Mouse (Mus musculus) lung, embryonic 14.5 days (tissue): ENCODE results near the gene Gm4881. TPM values are rescaled to one million over a fixed set of nuclear protein-coding genes. Genes with fewer than 3 reads are reported as not detected.
A peak's percentile ranks its signal among the peaks of the same experiment; 100 is the strongest.
"Not testable (repeated sequence)": the region's sequence is repeated elsewhere in the genome, so short reads cannot be mapped to it uniquely, and the experiment has no call there.

Experiments used
- ATAC-seq: fragments of 200-750 bp; cut with Nextera tagmentation; 2 replicates; pipeline ENCODE4 v1.8.0; 2017; ENCODE audit warnings: mild to moderate bottlenecking, moderate TSS enrichment, moderate library complexity; ENCODE audit not compliant: insufficient read depth
- DNase-seq: peaks from one replicate; pipeline ENCODE4 v3.0.0-alpha.2; 2015
- H3K27ac ChIP-seq: fragments of 300-500 bp; sonication (generic); 2 replicates; pipeline ENCODE4 v1.5.1; 2014; ENCODE audit warnings: low read depth, mild to moderate bottlenecking, moderate library complexity
- H3K27me3 ChIP-seq: fragments of 300-500 bp; sonication (generic); 2 replicates; pipeline ENCODE4 v1.6.1; 2014; ENCODE audit warnings: low read length, control low read depth; ENCODE audit not compliant: insufficient read depth
- H3K36me3 ChIP-seq: fragments of 300-500 bp; sonication (generic); 2 replicates; pipeline ENCODE4 v1.6.1; 2014; ENCODE audit warnings: control low read depth; ENCODE audit not compliant: insufficient read depth
- H3K4me1 ChIP-seq: fragments of 300-500 bp; sonication (generic); 2 replicates; pipeline ENCODE4 v1.6.1; 2014; ENCODE audit warnings: antibody characterized with exemption, control low read depth; ENCODE audit not compliant: insufficient read depth
- H3K4me2 ChIP-seq: fragments of 300-500 bp; sonication (generic); 2 replicates; pipeline ENCODE4 v1.6.1; 2014; ENCODE audit warnings: mild to moderate bottlenecking
- H3K4me3 ChIP-seq: fragments of 300-500 bp; sonication (generic); 2 replicates; pipeline ENCODE4 v1.5.1; 2014; ENCODE audit warnings: low read depth, low read length
- H3K9ac ChIP-seq: fragments of 300-500 bp; sonication (generic); 2 replicates; pipeline ENCODE4 v1.6.1; 2014
- H3K9me3 ChIP-seq: fragments of 300-500 bp; sonication (generic); 2 replicates; pipeline ENCODE4 v1.6.1; 2016; ENCODE audit warnings: low read depth, low read length, control low read depth
- CTCF ChIP-seq: IDR thresholded peaks from 2 replicates; pipeline ENCODE4 v1.5.1; 2016; ENCODE audit warnings: antibody characterized with exemption, low read depth
- WGBS: fragments of 180-500 bp; shearing (Covaris S2); extraction: QIAGEN DNeasy Blood & Tissue Kit; methylation state at CpG from one replicate; pipeline ENCODE4 v1.1.7; 2014; 5-methylcytosine and 5-hydroxymethylcytosine counted together
- polyA plus RNA-seq: library from polyadenylated mRNA; unstranded; fragments of >200 nt; fragmentation: Nextera tagmentation; extraction: Ambion mirVana; gene quantifications from 2 replicates; pipeline ENCODE4 v1.2.1, GENCODE M21; 2014

The Gm4881 gene
- polyA plus RNA-seq, 1 experiment from 2014 or later: not detected

GRCm38 (mm10) chr7:24897959-24898358, 46.3 kb downstream of the Gm4881 start:
- no peak for ATAC-seq
- H3K4me1 ChIP-seq: no peaks in the 10 kb centered on the region
- no peaks in the 10 kb centered on the region for H3K9me3 ChIP-seq
- no peaks in the 10 kb centered on the region for H3K36me3 ChIP-seq
- 59% methylated on average over 5 of the region's 5 CpGs for WGBS
- no peaks in the 10 kb centered on the region for H3K27me3 ChIP-seq
- no peak overlapping the region for H3K27ac ChIP-seq
- no peak overlapping the region for H3K9ac ChIP-seq
- H3K4me3 ChIP-seq: no peak overlapping the region
- no peak overlapping the region for H3K4me2 ChIP-seq
- no peak for TF ChIP-seq CTCF
- no peak for DNase-seq

GRCm38 (mm10) chr7:24897224-24897623, 47.1 kb downstream of the Gm4881 start, which contains the start of gene Cd79a:
Gene Cd79a, plus strand, starts transcription at chr7:24897381.
- DNase-seq (no peak), ATAC-seq (no peak)
- WGBS: 59% methylated on average over 12 of the region's 12 CpGs
- no peak within 1 kb of the TSS for H3K4me3 ChIP-seq
- H3K36me3 ChIP-seq: no peaks in the 10 kb centered on the region
- H3K9me3 ChIP-seq: no peaks in the 10 kb centered on the region
- no peak within 1 kb of the TSS for H3K9ac ChIP-seq
- H3K27me3 ChIP-seq: no peaks in the 10 kb centered on the region
- H3K4me2 ChIP-seq: no peak within 1 kb of the TSS
- no peaks in the 10 kb centered on the region for H3K4me1 ChIP-seq
- no peak for TF ChIP-seq CTCF
- no peak within 1 kb of the TSS for H3K27ac ChIP-seq

- TF ChIP-seq CTCF: no peak
- Histone ChIP-seq H3K4me2 (no peak overlapping the region), H3K9me3 (no peaks in the 10 kb centered on the region), H3K27ac (no peak overlapping the region), H3K4me3 (no peak overlapping the region), H3K27me3 (no peaks in the 10 kb centered on the region), H3K4me1 (no peaks in the 10 kb centered on the region), H3K9ac (no peak overlapping the region), H3K36me3 (0 out of 2 replicates have a peak, but pooled peaks cover 1% of the 10 kb centered on the region)
- no peak for DNase-seq
- 81% methylated on average over 8 of the region's 8 CpGs for WGBS
- ATAC-seq: no peak
Measured at GRCm38 (mm10) chr7:24896269-24896668, 48.0 kb downstream of the Gm4881 start.

GRCm38 (mm10) chr7:24895749-24896148, 48.5 kb downstream of the Gm4881 start:
- not testable (repeated sequence) for H3K27me3 ChIP-seq, H3K4me2 ChIP-seq, DNase-seq, ATAC-seq, H3K9me3 ChIP-seq, H3K4me1 ChIP-seq, H3K4me3 ChIP-seq, H3K36me3 ChIP-seq, H3K27ac ChIP-seq, H3K9ac ChIP-seq
- 88% methylated on average over 2 of the region's 2 CpGs for WGBS

GRCm38 (mm10) chr7:24892125-24892583, 52.1 kb downstream of the Gm4881 start:
- Histone ChIP-seq H3K9me3 (no peaks in the 10 kb centered on the region), H3K36me3 (peaks cover 42% of the 10 kb centered on the region), H3K4me2 (no peak overlapping the region), H3K27ac (no peak overlapping the region), H3K9ac (no peak overlapping the region), H3K4me3 (no peak overlapping the region), H3K4me1 (no peaks in the 10 kb centered on the region), H3K27me3 (no peaks in the 10 kb centered on the region)
- no peak for ATAC-seq
- TF ChIP-seq CTCF: no peak
- no peak for DNase-seq
- WGBS: 73% methylated on average over 2 of the region's 2 CpGs

- Histone ChIP-seq H3K27ac (no peak overlapping the region), H3K4me2 (no peak overlapping the region), H3K4me3 (no peak overlapping the region), H3K9me3 (no peaks in the 10 kb centered on the region), H3K36me3 (peaks cover 49% of the 10 kb centered on the region), H3K27me3 (no peaks in the 10 kb centered on the region), H3K9ac (no peak overlapping the region), H3K4me1 (no peaks in the 10 kb centered on the region)
- ATAC-seq: no peak
- 67% methylated on average over 3 of the region's 3 CpGs for whole genome bisulfite sequencing
- TF ChIP-seq CTCF: no peak
- DNase-seq: peak; percentile 14
Measured at GRCm38 (mm10) chr7:24891241-24892124, 52.8 kb downstream of the Gm4881 start.

- Histone ChIP-seq H3K9ac (no peak overlapping the region; the same call in 1 of the 2 replicates), H3K9me3 (no peaks in the 10 kb centered on the region), H3K27me3 (no peaks in the 10 kb centered on the region), H3K4me1 (peaks cover 7% of the 10 kb centered on the region), H3K36me3 (peaks cover 58% of the 10 kb centered on the region), H3K4me3 (no peak overlapping the region), H3K4me2 (no peak overlapping the region), H3K27ac (no peak overlapping the region)
- ATAC-seq (peak; percentile 62), DNase-seq (peak; percentile 94)
- peak; percentile 100 for TF ChIP-seq CTCF
- WGBS: 27% methylated on average over 10 of the region's 10 CpGs
Measured at GRCm38 (mm10) chr7:24890281-24891216, 53.7 kb downstream of the Gm4881 start.
